Mouse (Mus musculus) thymus, postnatal 10 days (tissue): Measurements from ENCODE around the gene Dlg5.

Source experiments
- DNase-seq, 2 experiments: peaks; one replicate each; pipeline ENCODE4 v3.0.0; 2021; ENCODE audit warnings: low spot score in 2 of 2

Gene Dlg5

GRCm38 (mm10) chr14:24124171-24124570 is 121.5 kb downstream of the Dlg5 start:
- no peak for DNase-seq

GRCm38 (mm10) chr14:24106734-24107133 is 139.0 kb downstream of the Dlg5 start:
- no peak for DNase-seq

GRCm38 (mm10) chr14:24098828-24099227 is 146.9 kb downstream of the Dlg5 start:
- DNase-seq, result no peak

- no peak for DNase-seq
These were observed 151.1 kb downstream of the Dlg5 start for GRCm38 (mm10) chr14:24094656-24095055.

DNA sequence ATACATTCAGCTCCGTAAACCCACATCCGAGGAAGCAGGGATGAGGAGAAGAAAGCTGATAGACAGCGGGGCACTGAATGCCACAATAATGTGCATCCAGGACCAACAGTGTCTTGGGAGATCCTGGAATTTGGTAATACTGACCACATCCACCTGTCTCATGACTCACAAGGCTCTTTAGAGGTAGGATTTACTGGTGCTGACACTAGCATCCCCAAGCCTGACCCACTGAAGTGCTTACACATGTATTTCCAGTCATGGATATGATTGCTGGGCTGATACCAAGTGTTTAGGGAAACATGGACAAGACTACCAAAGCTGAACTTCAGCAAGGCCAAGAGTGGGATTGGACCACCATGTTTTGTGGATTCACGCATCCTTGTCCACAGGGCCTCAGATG is 152.5 kb downstream of the Dlg5 start:
- DNase-seq, result no peak

DNA sequence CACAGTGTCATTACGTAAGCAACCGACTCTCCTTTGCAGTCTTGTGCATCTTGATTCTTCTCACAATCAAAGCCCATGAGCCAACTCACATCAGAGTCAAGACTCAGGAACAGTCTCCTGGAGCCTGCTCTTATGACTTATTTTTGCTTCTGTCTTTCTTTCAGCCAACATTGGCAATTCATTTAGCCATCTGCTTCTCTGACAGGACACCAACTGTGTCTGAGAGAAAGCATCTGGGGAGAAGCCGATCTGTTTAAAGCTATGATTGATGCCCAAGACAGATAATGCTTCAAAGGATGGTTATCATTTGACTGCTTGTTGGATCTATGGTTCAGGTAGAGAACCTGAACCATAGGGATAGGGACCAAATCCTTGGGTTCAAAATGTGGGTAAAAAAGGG is 153.3 kb downstream of the Dlg5 start:
- no peak for DNase-seq

DNA sequence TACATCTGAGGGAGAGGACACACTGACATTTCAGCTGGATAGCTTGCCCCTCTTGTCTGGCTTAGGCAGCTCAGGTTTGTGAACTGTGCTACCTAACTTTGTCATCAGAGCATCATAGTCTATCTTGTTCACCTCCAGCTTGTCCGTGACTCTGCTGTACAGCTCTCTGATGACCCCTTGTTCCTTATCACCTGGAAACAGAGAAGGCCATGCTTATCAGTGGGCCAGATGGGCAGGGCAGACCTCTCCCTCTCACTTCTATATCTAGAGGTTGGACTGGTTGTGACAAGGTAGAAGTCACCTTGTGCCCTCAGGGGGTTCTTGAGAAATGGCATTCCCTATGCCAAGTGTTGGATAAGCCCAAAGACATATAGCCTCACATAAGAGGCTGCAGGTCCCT is 154.9 kb downstream of the Dlg5 start:
- DNase-seq, result no peak

GRCm38 (mm10) chr14:24089181-24089580 is 156.5 kb downstream of the Dlg5 start:
- DNase-seq, result no peak

DNA sequence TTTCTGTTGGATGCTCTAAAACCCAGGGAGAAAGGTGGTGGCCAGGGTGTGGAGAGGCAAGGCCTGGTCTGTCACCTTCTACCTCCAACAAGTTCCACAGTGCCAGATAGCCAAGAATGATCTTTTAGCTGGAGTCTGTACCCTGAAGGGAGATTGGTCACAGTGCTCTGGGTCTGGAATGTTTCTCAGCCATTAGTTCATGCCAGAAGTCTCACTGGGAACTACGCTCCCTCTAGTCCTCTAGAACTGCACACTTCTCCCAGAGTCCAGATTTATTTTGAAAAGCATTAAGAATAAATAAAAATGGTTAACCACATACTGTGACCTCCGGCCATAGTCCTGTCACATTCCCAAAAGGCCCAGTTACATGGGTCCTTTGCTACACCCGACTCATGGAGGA is 158.3 kb downstream of the Dlg5 start:
- no peak for DNase-seq

DNA sequence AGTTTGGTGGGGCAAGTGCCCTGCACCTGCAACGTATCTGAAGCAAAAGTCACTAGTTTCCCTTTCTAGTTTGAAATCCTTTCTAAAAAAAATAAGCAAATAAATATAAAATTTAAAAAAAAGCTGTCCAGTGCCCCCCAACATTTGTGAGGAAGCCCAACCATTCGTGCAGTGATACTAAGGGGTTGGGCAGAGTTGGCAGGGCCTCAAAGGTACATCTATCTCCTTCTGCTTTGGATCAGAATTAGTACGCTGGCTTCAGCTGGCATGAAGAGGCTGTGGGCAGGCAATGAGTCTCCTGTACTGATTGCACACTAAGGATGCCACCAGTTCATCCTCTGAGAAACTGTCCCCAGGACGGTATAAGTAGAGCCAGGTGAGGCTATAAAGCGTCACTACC is 159.2 kb downstream of the Dlg5 start:
- no peak for DNase-seq
